Mouse (Mus musculus) macrophage (primary cell): ENCODE data around the gene Bysl. TPM values are rescaled to one million over a fixed set of nuclear protein-coding genes. Genes with fewer than 3 reads are reported as not detected.
"Not testable (repeated sequence)": the region's sequence is repeated elsewhere in the genome, so short reads cannot be mapped to it uniquely, and the experiment has no call there.

Experiments used
- H3K27ac ChIP-seq: fragments of 350-480 bp; formaldehyde crosslinking; 2 replicates; pipeline ENCODE4 v1.9.0; 2021
- H3K36me3 ChIP-seq: fragments of 350-480 bp; formaldehyde crosslinking; 2 replicates; pipeline ENCODE4 v1.9.0; 2021; ENCODE audit errors: inconsistent target
- H3K4me3 ChIP-seq: fragments of 350-480 bp; formaldehyde crosslinking; 2 replicates; pipeline ENCODE4 v1.9.0; 2021; ENCODE audit errors: inconsistent target
- H3K79me2 ChIP-seq: fragments of 350-480 bp; formaldehyde crosslinking; 2 replicates; pipeline ENCODE4 v1.9.0; 2021; ENCODE audit errors: inconsistent target
- WGBS: methylation state at CpG from one replicate; pipeline ENCODE4 v1.1.7; 2026; ENCODE audit warnings: inconsistent platforms; ENCODE audit not compliant: missing documents; 5-methylcytosine and 5-hydroxymethylcytosine counted together
- polyA plus RNA-seq: library from polyadenylated mRNA; stranded (reverse); fragments of 250-400 nt; gene quantifications from 3 replicates; pipeline ENCODE4 v1.2.4, GENCODE M21; 2018; ENCODE audit warnings: inconsistent platforms

Gene Bysl
- polyA plus RNA-seq, 1 experiment from 2014 or later = 5.4 TPM

DNA sequence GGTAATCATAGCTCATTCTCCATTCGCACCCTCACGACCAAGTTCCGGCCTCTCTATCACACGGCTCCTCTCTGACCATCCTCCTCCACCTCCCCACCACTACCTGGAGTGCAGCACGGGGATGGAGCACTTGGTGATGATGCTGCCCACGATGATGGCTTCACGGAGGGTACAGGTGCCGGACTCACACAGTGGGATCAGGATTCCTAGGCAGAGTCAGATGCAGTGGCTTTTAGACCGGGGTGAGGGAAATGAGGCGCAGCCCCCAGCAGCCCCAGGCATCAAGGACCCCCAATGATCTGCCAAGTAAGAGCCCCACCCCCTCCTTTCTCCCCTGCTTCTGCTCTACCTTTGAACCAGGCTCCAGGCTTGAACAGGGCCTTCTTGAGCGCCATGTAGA is 9.0 kb downstream of the Bysl start:
- no peak overlapping the region for H3K27ac ChIP-seq
- H3K79me2 ChIP-seq = peaks cover 13% of the 10 kb centered on the region
- peaks cover 23% of the 10 kb centered on the region; the same call in 1 of the 2 replicates for H3K36me3 ChIP-seq
- no peak overlapping the region for H3K4me3 ChIP-seq
- WGBS = 94% methylated on average over 11 of the region's 11 CpGs

DNA sequence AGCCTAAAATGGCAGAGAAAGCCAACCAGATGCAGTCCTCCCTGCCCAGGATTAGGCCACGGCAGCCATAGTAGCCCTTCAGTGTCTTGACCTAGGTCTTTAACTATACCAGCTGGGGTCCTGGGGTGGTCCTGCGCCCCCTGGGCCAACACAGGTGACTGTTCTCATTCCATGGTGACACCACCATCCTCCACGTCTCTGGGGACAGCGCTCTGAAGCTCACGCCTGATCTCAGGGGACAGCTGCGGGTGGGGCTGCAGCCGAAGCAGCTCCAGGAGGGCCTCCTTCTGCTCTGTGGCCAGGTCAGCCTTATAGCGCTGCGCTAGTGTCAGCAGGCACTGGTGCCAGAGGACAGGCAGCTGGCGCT is 9.9 kb downstream of the Bysl start:
- H3K36me3 ChIP-seq = peaks cover 23% of the 10 kb centered on the region; the same call in 1 of the 2 replicates
- WGBS = 97% methylated on average over 9 of the region's 10 CpGs
- peaks cover 9% of the 10 kb centered on the region; the same call in 1 of the 2 replicates for H3K79me2 ChIP-seq
- no peak overlapping the region for H3K27ac ChIP-seq
- H3K4me3 ChIP-seq = no peak overlapping the region

DNA sequence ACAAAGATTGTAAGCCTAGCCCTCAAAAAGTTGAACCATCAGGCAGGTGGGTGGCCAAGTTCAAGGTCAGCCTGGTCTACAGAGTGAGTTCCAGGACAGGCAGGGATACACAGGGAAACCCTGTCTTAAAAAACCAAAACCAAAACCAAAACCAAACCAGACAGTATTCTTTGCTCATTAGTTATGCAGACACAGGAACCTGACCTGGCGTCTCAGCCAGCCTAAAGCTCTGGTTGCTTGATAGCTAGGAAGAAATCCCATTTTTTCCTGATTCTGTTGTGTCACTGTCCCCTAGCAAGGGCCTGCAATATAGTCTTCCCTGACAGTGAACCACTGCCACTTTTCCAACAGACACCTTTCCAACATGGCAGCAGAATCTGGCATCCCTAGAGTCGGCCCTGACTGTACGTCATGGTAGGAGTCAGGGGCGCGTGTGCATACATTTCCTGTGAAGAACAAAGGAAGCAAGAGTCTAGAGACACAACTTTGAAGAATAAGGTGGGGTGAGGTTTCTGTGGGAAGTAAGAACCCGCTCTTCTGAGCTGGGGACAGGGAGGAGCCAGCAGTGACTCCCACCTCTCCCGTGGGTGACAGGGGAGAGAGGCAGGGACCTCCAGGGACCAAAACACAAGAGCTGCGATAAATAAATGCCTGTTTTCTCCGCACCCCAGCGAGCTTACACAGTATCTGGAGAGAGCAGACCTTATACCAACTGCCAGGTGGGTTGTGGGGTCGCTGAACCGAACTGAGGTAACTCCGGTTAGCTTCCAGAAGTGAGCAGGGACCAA is 10.5 kb downstream of the Bysl start:
- Histone ChIP-seq H3K4me3 (no peak overlapping the region), H3K36me3 (peaks cover 23% of the 10 kb centered on the region; the same call in 1 of the 2 replicates), H3K79me2 (peaks cover 15% of the 10 kb centered on the region; the same call in 1 of the 2 replicates), H3K27ac (peak overlapping the region; percentile 69)
- WGBS = 91% methylated on average over 12 of the region's 13 CpGs

DNA sequence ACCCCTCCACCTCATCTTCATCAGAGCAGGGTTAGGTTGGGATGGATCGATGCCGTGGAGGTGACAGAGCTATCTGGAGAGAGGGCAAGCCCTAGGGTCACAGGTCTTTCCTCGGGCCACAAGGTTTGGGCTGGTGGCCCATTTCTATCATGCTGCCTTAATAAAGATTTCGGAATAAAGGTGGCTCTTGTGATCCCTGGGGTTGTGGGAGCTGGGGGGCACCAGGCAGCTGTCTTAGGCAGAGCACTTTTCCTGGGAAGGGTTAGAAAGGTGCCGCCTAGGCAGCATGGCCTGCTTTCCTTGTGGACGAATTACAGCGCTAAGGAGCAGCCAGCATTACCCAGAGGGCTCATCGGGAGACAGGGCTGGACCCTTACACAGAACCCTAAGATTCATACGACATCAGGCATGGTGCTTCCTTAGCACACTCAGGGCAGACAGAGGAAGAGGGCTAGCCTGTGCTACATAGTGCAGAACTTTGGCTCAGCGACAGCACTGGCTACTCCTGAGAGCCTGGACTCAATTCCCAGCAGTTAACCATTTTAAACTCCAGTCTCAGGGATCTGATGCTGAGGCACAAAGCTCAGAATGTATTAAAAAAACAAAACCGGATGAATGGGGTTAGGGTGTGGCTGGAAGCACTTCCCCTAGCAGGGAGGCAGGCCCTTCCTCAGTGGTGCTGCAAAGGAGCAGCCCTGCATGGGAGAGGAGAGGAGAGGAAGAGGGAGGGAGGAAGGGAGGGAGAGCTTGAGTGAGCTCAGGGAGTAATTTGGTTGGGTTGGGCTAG is 11.6 kb downstream of the Bysl start:
- 74% methylated on average over 10 of the region's 11 CpGs for WGBS
- no peak overlapping the region for H3K4me3 ChIP-seq
- H3K27ac ChIP-seq = peak overlapping the region; percentile 69
- peaks cover 23% of the 10 kb centered on the region; the same call in 1 of the 2 replicates for H3K36me3 ChIP-seq
- H3K79me2 ChIP-seq = peaks cover 22% of the 10 kb centered on the region

DNA sequence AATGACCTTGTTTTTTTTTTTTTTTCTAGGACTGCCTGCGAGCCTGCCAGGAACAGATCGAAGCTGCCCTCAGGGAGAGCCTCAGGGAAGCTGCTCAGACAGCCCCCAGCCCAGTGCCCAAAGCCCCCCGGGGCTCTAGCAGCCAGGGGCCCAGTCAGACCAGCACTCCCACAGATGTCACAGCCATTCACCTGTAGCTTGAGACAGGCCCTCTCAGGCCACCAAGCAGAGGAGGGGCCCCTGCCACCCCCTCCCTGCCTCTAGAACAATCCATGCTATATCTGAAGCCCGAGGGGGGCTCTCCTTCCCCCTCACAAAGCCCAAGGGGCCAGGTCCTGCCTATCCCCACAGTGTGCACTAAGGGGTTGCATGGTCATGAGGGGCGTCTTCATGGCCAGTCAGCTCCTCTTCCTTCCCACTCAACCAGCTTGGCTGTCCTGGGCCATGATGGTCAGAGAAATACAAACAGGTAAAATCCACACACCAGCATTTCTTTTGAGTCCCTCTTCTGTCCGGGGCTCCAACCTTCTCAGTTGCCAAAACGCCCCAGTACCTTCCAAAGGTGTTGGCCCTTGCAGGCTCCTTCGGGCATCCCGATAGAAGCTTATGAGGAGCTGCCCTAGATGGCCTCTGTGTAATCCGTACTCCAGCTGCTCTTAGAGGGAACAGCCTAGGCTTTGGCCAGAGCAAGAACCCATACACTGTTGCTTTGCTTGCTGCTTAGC is 12.6 kb downstream of the Bysl start:
- peak overlapping the region; percentile 69; the same call in 1 of the 2 replicates for H3K27ac ChIP-seq
- peaks cover 31% of the 10 kb centered on the region for H3K79me2 ChIP-seq
- WGBS = 75% methylated on average over 9 of the region's 10 CpGs
- H3K36me3 ChIP-seq = peaks cover 16% of the 10 kb centered on the region; the same call in 1 of the 2 replicates
- H3K4me3 ChIP-seq = not testable (repeated sequence)

DNA sequence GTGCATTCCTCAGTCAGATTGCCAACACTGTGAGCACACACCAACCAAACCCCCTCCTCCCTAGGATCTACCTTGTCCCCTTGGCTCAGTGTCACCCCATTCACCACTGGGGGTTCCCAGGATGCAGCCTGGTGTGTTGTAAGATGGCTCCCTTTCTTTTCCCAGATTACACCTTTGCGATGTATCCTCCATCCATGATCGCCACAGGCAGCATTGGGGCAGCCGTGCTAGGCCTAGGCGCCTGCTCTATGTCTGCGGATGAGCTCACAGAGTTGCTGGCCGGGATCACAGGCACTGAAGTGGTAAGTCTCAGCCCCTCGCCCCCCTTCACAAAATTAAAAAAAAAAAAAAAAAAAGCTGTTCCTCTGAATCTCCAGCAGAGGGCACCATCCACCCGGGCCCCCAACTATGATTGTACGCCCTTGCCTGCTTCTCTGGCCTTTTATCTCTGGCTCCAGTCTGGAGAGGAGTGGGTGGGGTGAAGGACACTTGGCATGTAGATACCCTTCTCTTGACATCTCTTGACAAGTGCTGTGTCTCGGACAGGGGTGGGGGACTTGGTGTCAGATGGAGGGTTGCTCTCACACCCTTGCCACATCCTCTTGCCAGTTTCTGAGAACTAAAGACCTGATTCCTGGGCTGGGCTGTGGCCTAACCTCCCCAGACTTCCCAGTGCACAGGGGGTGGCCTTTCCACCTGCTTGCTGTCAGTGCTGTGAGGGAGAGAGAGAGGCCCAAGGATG is 13.3 kb downstream of the Bysl start:
- Histone ChIP-seq H3K4me3 (no peak overlapping the region), H3K36me3 (peaks cover 13% of the 10 kb centered on the region; the same call in 1 of the 2 replicates), H3K27ac (no peak overlapping the region), H3K79me2 (peaks cover 31% of the 10 kb centered on the region)
- WGBS = 42% methylated on average over 10 of the region's 10 CpGs

DNA sequence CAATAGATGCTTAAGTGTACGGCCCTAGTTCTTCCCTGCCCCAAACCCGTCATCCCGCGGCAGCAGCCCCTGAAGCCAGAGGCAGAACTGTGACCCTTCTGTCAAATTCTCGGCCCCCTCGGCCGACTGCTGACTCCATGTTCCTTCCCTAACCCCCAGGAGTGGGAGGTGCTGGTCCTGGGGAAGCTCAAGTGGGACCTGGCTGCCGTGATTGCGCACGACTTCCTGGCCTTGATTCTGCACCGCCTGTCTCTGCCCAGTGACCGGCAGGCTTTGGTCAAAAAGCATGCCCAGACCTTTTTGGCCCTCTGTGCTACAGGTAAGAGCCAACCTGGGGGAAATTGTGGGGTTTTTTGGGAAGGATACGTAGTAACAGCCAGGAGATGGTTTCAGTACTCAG is 14.0 kb downstream of the Bysl start:
- 77% methylated on average over 12 of the region's 13 CpGs for WGBS
- H3K79me2 ChIP-seq = peaks cover 31% of the 10 kb centered on the region
- peaks cover 9% of the 10 kb centered on the region; the same call in 1 of the 2 replicates for H3K36me3 ChIP-seq
- no peak overlapping the region for H3K27ac ChIP-seq
- no peak overlapping the region for H3K4me3 ChIP-seq

DNA sequence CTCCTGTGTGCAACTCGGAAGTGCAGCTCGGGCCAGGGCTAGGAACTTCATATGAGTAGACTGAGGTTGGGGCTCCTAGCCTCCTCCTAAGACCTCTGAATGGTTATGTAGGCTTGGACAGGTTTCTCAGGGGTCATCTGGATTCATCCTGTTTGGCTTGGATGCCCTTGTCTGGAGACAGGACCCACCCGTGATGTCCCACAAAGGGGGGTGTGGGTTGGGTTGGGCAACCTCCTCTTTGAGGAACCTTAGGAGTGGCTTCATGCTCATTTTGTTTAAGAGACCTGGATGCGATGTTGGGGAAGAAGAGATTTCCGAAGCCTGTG is 14.5 kb downstream of the Bysl start:
- WGBS = 68% methylated on average over 5 of the region's 5 CpGs
- Histone ChIP-seq H3K79me2 (peaks cover 31% of the 10 kb centered on the region), H3K27ac (no peak overlapping the region), H3K4me3 (no peak overlapping the region), H3K36me3 (peaks cover 5% of the 10 kb centered on the region; the same call in 1 of the 2 replicates)

DNA sequence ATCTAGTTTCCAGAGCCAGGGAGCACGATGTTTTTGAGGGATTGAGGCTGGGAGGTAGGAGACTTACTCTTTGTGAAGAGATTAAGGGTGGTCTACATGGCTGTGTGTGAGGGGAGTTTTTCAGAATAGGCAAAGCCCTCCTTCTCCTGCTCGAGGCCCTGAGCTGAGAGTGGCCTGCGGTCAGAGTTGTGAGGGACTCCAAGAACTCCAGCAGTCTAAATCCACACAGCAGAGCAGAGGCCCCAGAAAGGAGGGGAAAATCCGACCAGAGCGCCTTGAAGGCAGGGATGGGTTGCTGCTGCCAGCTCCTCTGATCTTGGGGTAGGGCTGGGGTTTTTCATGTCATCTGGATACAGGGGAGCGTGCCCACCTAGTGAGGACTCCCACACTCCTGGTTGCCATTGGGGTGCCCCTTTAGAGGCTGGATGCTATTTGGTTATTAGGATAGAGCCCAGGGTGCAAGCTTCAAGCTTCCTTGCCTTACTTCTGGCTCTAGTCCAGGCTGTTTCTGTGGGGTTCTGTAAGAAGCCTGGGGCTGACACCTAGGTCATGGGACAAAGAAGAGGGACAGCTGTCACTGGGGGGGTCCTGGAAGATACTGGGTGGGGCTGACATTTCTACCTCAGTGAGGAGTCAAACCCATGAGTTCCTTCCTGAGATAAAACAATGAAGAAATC is 15.0 kb downstream of the Bysl start:
- no peaks in the 10 kb centered on the region for H3K36me3 ChIP-seq
- WGBS = 71% methylated on average over 6 of the region's 6 CpGs

DNA sequence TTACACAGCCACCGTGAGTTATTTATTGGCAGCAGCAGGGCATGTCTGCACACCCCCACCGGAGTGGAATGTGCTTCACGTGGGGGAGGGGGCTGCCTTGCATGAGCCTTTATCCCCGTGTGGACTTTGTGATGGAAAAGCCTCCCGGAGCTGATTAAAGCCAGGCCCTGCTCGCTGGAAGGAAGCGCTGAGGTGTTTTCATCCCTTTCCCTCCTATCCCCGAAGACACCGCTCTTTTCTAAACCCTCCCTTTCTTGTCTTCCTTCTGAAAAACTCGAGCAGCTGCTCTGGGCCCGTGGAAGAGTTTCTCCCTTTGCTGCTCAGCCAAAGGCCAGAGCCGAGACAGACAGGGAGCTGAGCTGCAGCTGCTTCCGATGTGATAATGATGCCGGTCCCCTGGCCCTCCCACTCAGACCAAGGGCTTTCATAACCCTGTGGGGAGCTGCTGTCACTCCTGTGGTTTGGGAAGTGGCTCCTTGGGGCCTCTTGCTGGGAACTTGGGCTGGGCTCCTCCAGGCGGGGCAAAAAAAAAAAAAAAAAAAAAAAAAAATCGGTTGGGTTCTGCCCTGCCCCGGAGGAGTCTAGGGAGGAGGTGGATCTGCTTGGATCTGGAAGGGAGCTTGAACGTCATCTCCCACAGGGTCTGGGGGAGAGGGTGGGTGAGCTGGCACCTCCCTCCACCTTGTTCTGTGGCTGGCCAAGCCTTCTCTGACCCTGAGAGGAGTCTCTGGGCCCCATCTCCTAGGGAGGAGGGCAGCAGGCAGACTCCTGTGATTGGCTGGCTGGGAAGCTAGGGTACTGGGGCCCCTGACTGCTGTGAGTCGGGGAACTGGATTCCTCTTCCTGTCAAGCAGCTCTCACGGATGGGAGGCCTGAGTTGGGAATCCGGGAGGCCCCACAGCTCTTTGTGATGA is 15.8 kb downstream of the Bysl start:
- WGBS = 7% methylated on average over 20 of the region's 21 CpGs
- peak overlapping the region; percentile 79 for H3K27ac ChIP-seq
- H3K4me3 ChIP-seq = peak overlapping the region; percentile 93
- H3K36me3 ChIP-seq = no peaks in the 10 kb centered on the region
- peaks cover 31% of the 10 kb centered on the region for H3K79me2 ChIP-seq

More for the DNA sequence above, 15.0 kb downstream of the Bysl start:
- peak overlapping the region; percentile 79 for H3K27ac ChIP-seq
- H3K4me3 ChIP-seq = no peak overlapping the region; the same call in 1 of the 2 replicates
- H3K79me2 ChIP-seq = peaks cover 31% of the 10 kb centered on the region

DNA sequence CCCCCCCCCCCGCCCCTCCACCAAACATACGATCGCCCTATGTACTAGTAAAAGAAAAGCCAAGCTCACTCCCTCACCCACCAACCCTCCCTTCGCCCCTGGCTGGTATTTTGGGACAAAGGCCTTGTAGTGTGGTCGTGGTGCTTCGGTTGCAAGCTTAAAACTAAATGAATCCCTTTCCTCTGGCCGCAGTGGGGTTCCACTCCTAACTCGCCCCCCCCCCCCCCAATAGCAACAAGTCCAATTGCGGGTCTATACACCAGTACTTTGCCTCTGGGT is 16.4 kb downstream of the Bysl start:
- H3K36me3 ChIP-seq = no peaks in the 10 kb centered on the region
- peak overlapping the region; percentile 93 for H3K4me3 ChIP-seq
- peak overlapping the region; percentile 79 for H3K27ac ChIP-seq
- peaks cover 31% of the 10 kb centered on the region for H3K79me2 ChIP-seq
- 14% methylated on average over 7 of the region's 9 CpGs for WGBS

DNA sequence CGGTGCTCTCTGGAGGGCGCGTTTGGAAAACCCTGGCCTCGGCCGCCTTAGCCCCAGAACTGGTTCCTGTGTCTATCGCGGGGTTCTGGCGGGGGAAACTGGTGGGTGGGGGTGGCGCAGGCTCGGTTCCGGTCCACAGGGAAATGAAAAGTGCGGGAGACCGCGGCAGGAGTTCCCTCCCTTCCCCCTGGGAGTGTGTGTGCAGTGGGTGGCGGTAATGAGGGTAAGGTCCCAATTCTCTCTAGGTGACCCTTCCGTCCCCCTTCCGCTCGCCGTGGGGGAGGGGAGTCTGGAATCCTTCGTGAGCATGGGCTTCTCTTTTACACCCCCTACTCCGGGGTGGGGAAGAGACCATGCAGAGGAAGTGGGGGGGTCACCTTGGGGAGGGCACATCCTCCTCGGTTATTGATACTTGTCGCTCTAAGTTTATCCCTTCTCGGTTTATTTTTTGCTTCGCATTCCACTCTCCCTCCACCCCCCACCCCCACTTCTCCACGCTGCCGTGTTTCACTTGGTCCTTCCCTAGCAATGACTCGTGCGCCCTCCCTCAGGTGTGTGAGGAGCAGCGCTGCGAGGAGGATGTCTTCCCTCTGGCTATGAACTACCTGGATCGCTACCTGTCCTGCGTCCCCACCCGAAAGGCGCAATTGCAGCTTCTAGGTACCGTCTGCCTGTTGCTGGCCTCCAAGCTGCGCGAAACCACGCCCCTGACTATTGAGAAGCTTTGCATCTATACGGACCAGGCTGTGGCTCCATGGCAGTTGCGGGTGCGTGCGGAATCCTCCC is 16.9 kb downstream of the Bysl start:
- WGBS = 3% methylated on average over 41 of the region's 43 CpGs
- Histone ChIP-seq H3K27ac (peak overlapping the region; percentile 79), H3K79me2 (peaks cover 31% of the 10 kb centered on the region), H3K4me3 (peak overlapping the region; percentile 93), H3K36me3 (no peaks in the 10 kb centered on the region)
